Mouse (Mus musculus) limb, embryonic 12.5 days (tissue): ENCODE results near the gene Rpl13a. TPM values are rescaled to one million over a fixed set of nuclear protein-coding genes. Genes with fewer than 3 reads are reported as not detected.
"Not testable (repeated sequence)": the region's sequence is repeated elsewhere in the genome, so short reads cannot be mapped to it uniquely, and the experiment has no call there.

ENCODE experiments used
- ATAC-seq: fragments of 200-750 bp; cut with Nextera tagmentation; 2 replicates; pipeline ENCODE4 v1.8.0; 2017; ENCODE audit warnings: low read depth, moderate TSS enrichment; ENCODE audit not compliant: insufficient number of reproducible peaks, insufficient read depth, low FRiP score, low TSS enrichment
- H3K27ac ChIP-seq: fragments of 300-500 bp; sonication (generic); 2 replicates; pipeline ENCODE4 v1.5.1; 2016; ENCODE audit warnings: mild to moderate bottlenecking, moderate library complexity
- H3K27me3 ChIP-seq: fragments of 300-500 bp; sonication (generic); 2 replicates; pipeline ENCODE4 v1.6.1; 2016; ENCODE audit warnings: mild to moderate bottlenecking, moderate library complexity
- H3K36me3 ChIP-seq: fragments of 300-500 bp; sonication (generic); 2 replicates; pipeline ENCODE4 v1.6.1; 2016; ENCODE audit warnings: mild to moderate bottlenecking, moderate library complexity
- H3K4me1 ChIP-seq: fragments of 300-500 bp; sonication (generic); replicated peaks from 2 replicates; pipeline ENCODE4 v1.6.1; 2016
- H3K4me2 ChIP-seq: fragments of 300-500 bp; sonication (generic); 2 replicates; pipeline ENCODE4 v1.6.1; 2016; ENCODE audit warnings: mild to moderate bottlenecking, moderate library complexity
- H3K4me3 ChIP-seq: fragments of 300-500 bp; sonication (generic); replicated peaks from 2 replicates; pipeline ENCODE4 v1.5.1; 2016; ENCODE audit warnings: mild to moderate bottlenecking
- H3K9ac ChIP-seq: fragments of 300-500 bp; sonication (generic); replicated peaks from 2 replicates; pipeline ENCODE4 v1.6.1; 2016; ENCODE audit warnings: mild to moderate bottlenecking, moderate library complexity
- H3K9me3 ChIP-seq: fragments of 300-500 bp; sonication (generic); 2 replicates; pipeline ENCODE4 v1.6.1; 2016; ENCODE audit warnings: mild to moderate bottlenecking, moderate library complexity
- WGBS: fragments of 180-500 bp; shearing (Covaris S2); methylation state at CpG from one replicate; pipeline ENCODE4 v1.1.7; 2016; 5-methylcytosine and 5-hydroxymethylcytosine counted together
- polyA plus RNA-seq: library from polyadenylated mRNA; unstranded; fragments of >200 nt; fragmentation: Nextera tagmentation; extraction: Ambion mirVana; gene quantifications from 2 replicates; pipeline ENCODE4 v1.2.1, GENCODE M21; 2016

Rpl13a gene
- polyA plus RNA-seq, 1 experiment from 2014 or later: 1,447 TPM

- Histone ChIP-seq H3K4me1 (no peaks in the 10 kb centered on the region), H3K27ac (no peak overlapping the region), H3K4me3 (no peak overlapping the region), H3K9ac (no peak overlapping the region), H3K4me2 (no peak overlapping the region), H3K36me3 (no peaks in the 10 kb centered on the region), H3K9me3 (no peaks in the 10 kb centered on the region), H3K27me3 (no peaks in the 10 kb centered on the region)
- WGBS: 52% methylated on average over 2 of the region's 2 CpGs
- ATAC-seq: no peak
Observed at GRCm38 (mm10) chr7:45111940-45112339, 16.6 kb downstream of the Rpl13a start.

GRCm38 (mm10) chr7:45110089-45110488, 18.5 kb downstream of the Rpl13a start:
- not testable (repeated sequence) for H3K4me1 ChIP-seq, H3K9ac ChIP-seq, H3K27me3 ChIP-seq, H3K9me3 ChIP-seq, H3K27ac ChIP-seq, H3K36me3 ChIP-seq, ATAC-seq, H3K4me2 ChIP-seq, H3K4me3 ChIP-seq
- 85% methylated on average over 4 of the region's 4 CpGs for WGBS

- H3K9ac ChIP-seq: no peak overlapping the region
- ATAC-seq: no peak
- no peak overlapping the region for H3K4me3 ChIP-seq
- H3K36me3 ChIP-seq: no peaks in the 10 kb centered on the region
- no peak overlapping the region for H3K4me2 ChIP-seq
- H3K27ac ChIP-seq: no peak overlapping the region
- 58% methylated on average over 5 of the region's 5 CpGs for WGBS
- no peaks in the 10 kb centered on the region for H3K27me3 ChIP-seq
- H3K4me1 ChIP-seq: peaks cover 17% of the 10 kb centered on the region
- no peaks in the 10 kb centered on the region for H3K9me3 ChIP-seq
Observed at GRCm38 (mm10) chr7:45107052-45107645, 21.4 kb downstream of the Rpl13a start.

DNA sequence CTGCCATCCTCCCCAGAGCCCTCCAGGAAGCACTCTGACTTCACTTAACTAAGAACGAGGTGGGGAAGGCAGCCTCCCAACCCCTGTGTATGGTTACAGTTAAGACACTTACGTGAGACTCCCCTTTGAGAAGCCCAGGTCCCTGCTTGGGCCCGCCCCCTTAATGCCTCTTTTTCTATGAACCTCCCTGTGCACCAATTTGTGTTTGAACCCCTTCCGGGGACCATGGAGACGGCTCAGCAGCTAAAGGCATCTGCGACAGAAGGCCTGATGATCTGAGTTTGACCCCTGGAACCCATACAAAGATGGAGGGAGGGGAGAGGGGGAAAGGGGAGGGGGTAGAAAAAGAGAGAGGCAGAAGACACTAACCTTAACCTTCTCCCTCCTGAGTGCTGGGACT, 22.1 kb downstream of the Rpl13a start:
- H3K27ac ChIP-seq: 0 out of 2 replicates have a peak overlapping the region, but pooled peaks have one; percentile 35
- no peaks in the 10 kb centered on the region for H3K36me3 ChIP-seq
- peaks cover 17% of the 10 kb centered on the region for H3K4me1 ChIP-seq
- 53% methylated on average over 6 of the region's 6 CpGs for WGBS
- H3K4me3 ChIP-seq: no peak overlapping the region
- H3K27me3 ChIP-seq: no peaks in the 10 kb centered on the region
- H3K9me3 ChIP-seq: no peaks in the 10 kb centered on the region
- H3K9ac ChIP-seq: no peak overlapping the region
- ATAC-seq: no peak
- H3K4me2 ChIP-seq: no peak overlapping the region

- 75% methylated on average over 8 of the region's 8 CpGs for WGBS
- Histone ChIP-seq H3K4me1 (peaks cover 17% of the 10 kb centered on the region), H3K9me3 (no peaks in the 10 kb centered on the region), H3K36me3 (no peaks in the 10 kb centered on the region), H3K9ac (no peak overlapping the region), H3K4me3 (no peak overlapping the region), H3K27ac (no peak overlapping the region), H3K4me2 (no peak overlapping the region), H3K27me3 (no peaks in the 10 kb centered on the region)
- ATAC-seq: no peak
Observed at GRCm38 (mm10) chr7:45105491-45105890, 23.1 kb downstream of the Rpl13a start.

DNA sequence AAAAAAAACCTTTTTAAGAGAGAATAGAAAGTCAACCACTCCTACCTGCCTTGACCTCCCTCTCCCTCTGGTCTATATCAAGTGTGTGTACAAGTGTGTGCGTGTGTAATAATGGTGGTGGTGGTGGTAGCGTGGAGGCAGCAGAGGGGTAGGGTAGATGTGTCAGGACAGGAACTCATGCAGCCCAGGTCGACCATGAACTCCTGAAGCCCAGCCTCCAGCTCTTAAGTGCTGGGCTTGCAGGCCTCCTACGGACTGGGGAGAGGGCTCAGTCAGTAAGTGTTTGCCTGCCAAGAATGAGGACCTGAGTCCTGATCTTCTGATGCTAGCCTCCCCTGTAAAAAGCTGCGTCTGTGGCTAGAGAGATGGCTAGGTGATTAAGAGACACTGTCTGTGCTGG, 23.6 kb downstream of the Rpl13a start:
- Histone ChIP-seq H3K4me1 (peaks cover 17% of the 10 kb centered on the region), H3K27me3 (no peaks in the 10 kb centered on the region), H3K4me3 (no peak overlapping the region), H3K9ac (no peak overlapping the region), H3K27ac (no peak overlapping the region), H3K36me3 (no peaks in the 10 kb centered on the region), H3K9me3 (no peaks in the 10 kb centered on the region), H3K4me2 (no peak overlapping the region)
- WGBS: 81% methylated on average over 5 of the region's 5 CpGs
- ATAC-seq: no peak

- H3K9ac ChIP-seq: peak within 1 kb of the TSS; percentile 50
- H3K36me3 ChIP-seq: no peaks in the 10 kb centered on the region
- peak within 1 kb of the TSS; percentile 44 for H3K4me2 ChIP-seq
- H3K9me3 ChIP-seq: no peaks in the 10 kb centered on the region
- WGBS: 51% methylated on average over 7 of the region's 7 CpGs
- peak within 1 kb of the TSS; percentile 6; the same call in 1 of the 2 replicates for H3K4me3 ChIP-seq
- peaks cover 17% of the 10 kb centered on the region for H3K4me1 ChIP-seq
- no peaks in the 10 kb centered on the region for H3K27me3 ChIP-seq
- peak; percentile 75 for ATAC-seq
- peak within 1 kb of the TSS; percentile 89 for H3K27ac ChIP-seq
Observed at GRCm38 (mm10) chr7:45103652-45104180, 24.8 kb downstream of the Rpl13a start, which contains the start of gene Fcgrt. Fcgrt (minus strand) TSS chr7:45103851.

GRCm38 (mm10) chr7:45102940-45103585, 25.5 kb downstream of the Rpl13a start:
- Histone ChIP-seq H3K27ac (peak overlapping the region; percentile 89), H3K4me3 (peak overlapping the region; percentile 6; the same call in 1 of the 2 replicates), H3K27me3 (no peaks in the 10 kb centered on the region), H3K4me1 (peaks cover 17% of the 10 kb centered on the region), H3K9me3 (no peaks in the 10 kb centered on the region), H3K36me3 (no peaks in the 10 kb centered on the region), H3K9ac (peak overlapping the region; percentile 50; the same call in 1 of the 2 replicates), H3K4me2 (peak overlapping the region; percentile 44)
- 68% methylated on average over 9 of the region's 9 CpGs for whole genome bisulfite sequencing
- ATAC-seq: no peak

DNA sequence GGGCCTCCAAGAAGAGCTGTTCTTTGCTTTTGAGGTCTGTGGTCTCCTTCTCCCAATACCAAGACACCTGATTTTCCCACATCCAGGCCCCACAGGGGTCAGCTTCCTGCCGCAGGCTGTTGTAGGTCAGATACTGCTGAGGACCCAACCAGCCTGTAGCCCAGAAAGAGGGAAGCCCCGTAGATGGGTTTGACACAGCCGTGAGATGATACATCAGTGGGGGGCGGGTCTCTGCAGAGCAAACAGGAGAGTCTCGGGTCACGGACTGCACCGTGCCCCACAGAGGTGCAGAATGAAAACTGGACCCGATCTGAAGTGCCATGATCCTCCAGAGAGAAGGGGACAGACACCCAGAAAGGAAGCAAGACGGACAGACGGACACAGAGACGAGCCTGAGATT, 26.1 kb downstream of the Rpl13a start:
- WGBS: 86% methylated on average over 11 of the region's 11 CpGs
- H3K4me2 ChIP-seq: no peak overlapping the region
- H3K36me3 ChIP-seq: no peaks in the 10 kb centered on the region
- H3K9ac ChIP-seq: no peak overlapping the region
- H3K4me1 ChIP-seq: peaks cover 17% of the 10 kb centered on the region
- H3K27me3 ChIP-seq: no peaks in the 10 kb centered on the region
- no peak overlapping the region for H3K4me3 ChIP-seq
- no peak for ATAC-seq
- no peaks in the 10 kb centered on the region for H3K9me3 ChIP-seq
- H3K27ac ChIP-seq: no peak overlapping the region

GRCm38 (mm10) chr7:45100046-45100445, 28.5 kb downstream of the Rpl13a start:
- Histone ChIP-seq H3K27ac (no peak overlapping the region), H3K4me2 (no peak overlapping the region), H3K9me3 (no peaks in the 10 kb centered on the region), H3K36me3 (no peaks in the 10 kb centered on the region), H3K4me3 (no peak overlapping the region), H3K4me1 (peaks cover 17% of the 10 kb centered on the region), H3K27me3 (no peaks in the 10 kb centered on the region), H3K9ac (no peak overlapping the region)
- ATAC-seq: no peak
- 83% methylated on average over 6 of the region's 6 CpGs for WGBS

DNA sequence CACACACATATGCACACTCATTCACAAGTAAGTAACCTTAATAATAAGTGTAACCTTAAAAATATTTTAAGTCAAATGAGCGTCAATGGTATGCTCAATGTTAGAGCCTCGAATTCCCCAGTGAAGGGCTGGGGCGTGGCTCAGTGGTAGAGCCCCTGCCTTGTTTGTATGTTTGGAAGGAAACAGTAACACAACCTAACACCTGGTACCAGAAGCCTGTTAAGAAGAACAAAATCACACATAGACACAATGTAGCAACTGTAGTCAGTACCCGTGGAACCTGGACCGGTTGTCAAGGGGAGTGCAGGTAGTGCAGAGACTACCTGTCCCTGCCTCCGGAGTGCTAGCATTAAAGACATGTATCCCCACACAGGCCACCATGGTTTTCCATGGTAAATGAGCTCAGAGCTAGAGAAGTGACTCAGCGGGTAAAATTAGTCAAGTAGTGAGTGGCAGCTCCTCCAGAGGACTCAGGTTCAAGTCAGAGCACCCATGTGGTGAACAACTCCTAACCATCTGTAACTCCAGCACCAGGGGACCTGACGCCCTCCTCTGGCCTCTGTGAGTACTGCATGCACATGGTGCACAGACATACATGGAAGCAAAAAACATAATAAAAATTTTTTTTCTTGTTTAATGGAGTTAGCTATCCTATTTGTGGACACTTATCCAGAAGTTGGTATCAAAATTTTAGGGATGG, 29.9 kb downstream of the Rpl13a start:
- no peak for ATAC-seq
- no peak overlapping the region for H3K4me3 ChIP-seq
- 92% methylated on average over 8 of the region's 8 CpGs for WGBS
- no peaks in the 10 kb centered on the region for H3K9me3 ChIP-seq
- no peaks in the 10 kb centered on the region for H3K36me3 ChIP-seq
- no peak overlapping the region for H3K4me2 ChIP-seq
- H3K27ac ChIP-seq: no peak overlapping the region
- H3K4me1 ChIP-seq: peaks cover 22% of the 10 kb centered on the region
- H3K9ac ChIP-seq: no peak overlapping the region
- H3K27me3 ChIP-seq: no peaks in the 10 kb centered on the region
